Mouse (Mus musculus) ZHBTc4 (cell line): Measurements from ENCODE around the gene Styxl1.

ENCODE experiments used
- DNase-seq: peaks from one replicate; pipeline ENCODE4 v3.0.0-alpha.2; 2011; ENCODE audit warnings: low read depth, low spot score

Styxl1 gene

DNA sequence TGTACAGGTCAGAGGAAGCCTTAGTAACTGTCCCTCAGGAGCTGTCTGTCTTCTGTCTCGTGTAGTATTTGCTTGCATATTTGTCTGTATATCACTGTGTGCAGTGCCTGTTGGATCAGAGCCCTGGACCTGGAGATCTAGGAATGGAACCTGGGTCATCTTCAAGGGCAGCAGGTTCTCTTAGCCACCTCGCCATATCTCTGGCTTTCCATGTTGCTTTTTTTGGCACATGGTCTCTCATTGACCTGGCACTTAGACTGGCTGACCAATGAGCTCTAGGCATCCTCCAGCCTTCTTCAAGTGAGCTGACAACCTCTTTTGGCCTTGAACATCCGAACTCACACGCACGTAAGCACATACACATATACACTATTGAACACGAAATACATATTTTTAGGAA is 76.0 kb downstream of the Styxl1 start:
- no peak for DNase-seq

DNA sequence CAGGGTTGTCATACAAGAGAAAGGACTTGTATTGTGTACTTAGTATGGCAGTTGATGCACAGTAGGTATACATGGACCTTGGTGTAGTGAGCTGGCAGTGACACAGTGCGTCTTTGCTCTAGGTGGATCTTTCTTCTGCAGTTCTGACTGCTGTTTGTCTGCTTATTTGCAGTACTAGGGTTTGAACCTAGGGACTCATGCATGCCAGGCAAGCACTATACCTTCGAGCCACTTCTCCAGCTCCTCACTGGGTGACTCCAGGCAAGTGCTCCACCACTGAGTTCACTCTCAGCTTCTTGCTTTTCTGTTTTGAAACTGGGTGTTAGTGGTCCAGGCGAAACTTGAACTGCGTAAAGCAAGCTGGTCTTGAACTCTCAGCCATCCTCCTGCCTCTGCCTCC is 76.6 kb downstream of the Styxl1 start:
- DNase-seq, result no peak

GRCm38 (mm10) chr5:135697711-135698111 is 80.5 kb downstream of the Styxl1 start:
- DNase-seq, result no peak
